Comparison of ENCODE assay signal across 22 mouse cellular contexts in genomic region chr4:123078231-123078630, GRCm38 (mm10). TPM values are rescaled to one million over a fixed set of nuclear protein-coding genes. Genes with fewer than 3 reads are reported as not detected.
DNase-seq lines count a peak whose midpoint lies in the region; ATAC-seq and TF ChIP-seq lines count a peak whose summit lies in the region.
"Had no signal": no experiment of that assay in that cellular context is flagged by ENCODE, and none has a peak within 500 bp of the region (broad histone marks: within the 10 kb centered on the region; RNA-seq: fewer than 3 reads in every experiment).

No protein-coding gene starts in this region.

- no peak for TF ChIP-seq EP300 in liver, embryonic 14.5 days (IDR thresholded peaks at IDR 0.05; ENCODE audit: low read depth)

- no peak for TF ChIP-seq CTCF in liver, embryonic 14.5 days (IDR thresholded peaks at IDR 0.05; ENCODE audit: low read depth)
- no peak for TF ChIP-seq CTCF in lung, adult 2 months (IDR thresholded peaks at IDR 0.05; ENCODE audit: insufficient read depth, low read length)

- TF ChIP-seq POLR2A in lung, adult 2 months (IDR thresholded peaks at IDR 0.05; ENCODE audit: borderline replicate concordance, extremely low read depth, low read depth, low read length): no peak

- no peak overlapping the region for H3K27ac ChIP-seq in liver, embryonic 11.5 days (ENCODE audit: low read depth, low read length)
- no peak overlapping the region for H3K27ac ChIP-seq in liver, embryonic 14.5 days
- H3K27ac ChIP-seq: embryonic facial prominence, embryonic 12.5 days; forebrain, embryonic 13.5 days; gastrocnemius, adult 2 months; hindbrain, embryonic 12.5 days had no signal

- WGBS in liver, embryonic 11.5 days: 43% methylated on average over 4 of the region's 4 CpGs
- 18% methylated on average over 4 of the region's 4 CpGs for WGBS in liver, embryonic 14.5 days (ENCODE audit: insufficient replicate concordance)
- WGBS in lung, adult 2 months: 60% methylated on average over 4 of the region's 4 CpGs

- 0 out of 2 replicates have a peak, but pooled peaks cover 4% of the 10 kb centered on the region for H3K27me3 ChIP-seq in liver, embryonic 11.5 days (replicated peaks; ENCODE audit: control insufficient read depth, insufficient read depth, low read length)
- H3K27me3 ChIP-seq in liver, embryonic 14.5 days (ENCODE audit: control insufficient read depth, insufficient read depth, low read length): no peaks in the 10 kb centered on the region
- H3K27me3 ChIP-seq: embryonic facial prominence, embryonic 12.5 days; forebrain, embryonic 13.5 days; hindbrain, embryonic 12.5 days had no signal

- H3K4me1 ChIP-seq in liver, embryonic 11.5 days (replicated peaks; ENCODE audit: control insufficient read depth, insufficient read depth, low read length): no peaks in the 10 kb centered on the region
- peaks cover 0 to 4% of the 10 kb centered on the region in 2 experiments; a peak in 1 of 4 replicates for H3K4me1 ChIP-seq in liver, embryonic 14.5 days (replicated peaks; ENCODE audit: control insufficient read depth in 2 of 2, insufficient read depth in 2 of 2, low read length in 1 of 2)
- H3K4me1 ChIP-seq in lung, adult 2 months (ENCODE audit: control insufficient read depth, insufficient read depth, low read length): no peaks in the 10 kb centered on the region
- H3K4me1 ChIP-seq: embryonic facial prominence, embryonic 12.5 days; hindbrain, embryonic 12.5 days had no signal

- no peak for DNase-seq in liver, embryonic 11.5 days (ENCODE audit: low spot score)
- DNase-seq in liver: no peak
- DNase-seq in c-Kit-positive CD71-positive TER-119-positive erythroid progenitor cells, embryonic 14.5 days (ENCODE audit: low spot score): peak; percentile 50
- peak in 2 of 3 experiments; percentile 20 to 27 for DNase-seq in liver, embryonic 14.5 days (ENCODE audit: low read depth in 3 of 3, low spot score in 3 of 3)
- no peak for DNase-seq in lung, adult 2 months
- no peak for DNase-seq in gastrocnemius, postnatal 10 days
- DNase-seq in left cerebral cortex, postnatal 10 days (ENCODE audit: extremely low spot score in 1 of 2, low spot score in 2 of 2): no peak
- DNase-seq: adrenal gland, adult 2 months; adrenal gland, postnatal 25 days; cerebellum, adult 11 months; cerebellum, adult 8-10 months; cerebellum, postnatal 14 days; gastrocnemius, adult 2 months; gastrocnemius, postnatal 36 days; heart, postnatal 10 days; heart, postnatal 4 days had no signal

- H3K4me3 ChIP-seq in liver, embryonic 11.5 days (ENCODE audit: low read depth, low read length): no peak overlapping the region
- H3K4me3 ChIP-seq in liver, embryonic 14.5 days (ENCODE audit: insufficient read depth in 1 of 2, low read depth in 2 of 2, low read length in 2 of 2): no peak overlapping the region
- no peak overlapping the region for H3K4me3 ChIP-seq in lung, adult 2 months (replicated peaks; ENCODE audit: extremely low read depth, low read depth, low read length)
- H3K4me3 ChIP-seq: embryonic facial prominence, embryonic 12.5 days; forebrain, embryonic 13.5 days; gastrocnemius, adult 2 months; hindbrain, embryonic 12.5 days had no signal

- H3K4me2 ChIP-seq in liver, embryonic 11.5 days: no peak overlapping the region
- H3K4me2 ChIP-seq in liver, embryonic 14.5 days (ENCODE audit: low read depth): no peak overlapping the region; the same call in 1 of the 2 replicates
- H3K4me2 ChIP-seq: embryonic facial prominence, embryonic 12.5 days; forebrain, embryonic 13.5 days; hindbrain, embryonic 12.5 days had no signal

- H3K9me3 ChIP-seq in liver, embryonic 11.5 days (ENCODE audit: control insufficient read depth, low read length): no peaks in the 10 kb centered on the region
- no peaks in the 10 kb centered on the region for H3K9me3 ChIP-seq in liver, embryonic 14.5 days (ENCODE audit: control insufficient read depth, low read length)
- H3K9me3 ChIP-seq: embryonic facial prominence, embryonic 12.5 days; forebrain, embryonic 13.5 days; hindbrain, embryonic 12.5 days had no signal

- no peak overlapping the region for H3K9ac ChIP-seq in liver, embryonic 11.5 days (ENCODE audit: low read depth, low read length)
- H3K9ac ChIP-seq in liver, embryonic 14.5 days (replicated peaks): no peak overlapping the region
- H3K9ac ChIP-seq: embryonic facial prominence, embryonic 12.5 days; forebrain, embryonic 13.5 days; hindbrain, embryonic 12.5 days had no signal

- ATAC-seq in liver, embryonic 11.5 days (replicated peaks; ENCODE audit: low FRiP score): peak; percentile 33; the same call in 1 of the 2 replicates
- peak; percentile 50; the same call in 1 of the 2 replicates for ATAC-seq in liver, embryonic 14.5 days (ENCODE audit: insufficient read depth)
- ATAC-seq: forebrain, embryonic 13.5 days; hindbrain, embryonic 16.5 days had no signal

- intact Hi-C loops in left cerebral cortex, postnatal 10 days (cut with DNase I): no loop called here

- H3K36me3 ChIP-seq in liver, embryonic 11.5 days (ENCODE audit: control insufficient read depth, insufficient read depth, low read length): no peaks in the 10 kb centered on the region
- no peaks in the 10 kb centered on the region for H3K36me3 ChIP-seq in liver, embryonic 14.5 days (replicated peaks; ENCODE audit: control insufficient read depth, insufficient read depth, low read depth)
- H3K36me3 ChIP-seq: embryonic facial prominence, embryonic 12.5 days; hindbrain, embryonic 12.5 days had no signal

RNA-seq across cellular contexts. Expression of gene Bmp8b, which starts 26.7 kb away (rescaled TPM):
- polyA plus RNA-seq in liver, embryonic 11.5 days (2014; fragmentation: Nextera tagmentation; extraction: Ambion mirVana): 1.7 and 2.2 TPM in 2 replicates
- polyA plus RNA-seq in liver, embryonic 14.5 days (2012; rRNA removed): 0.22 and 0.24 TPM in 2 replicates
- 0.24 and 0.35 TPM in 2 replicates for polyA plus RNA-seq in liver, embryonic 14.5 days (2014; fragmentation: Nextera tagmentation; extraction: Ambion mirVana)
- 0.06 and 0.07 TPM in 2 replicates for polyA plus RNA-seq in lung, adult 2 months (2012; rRNA removed)
- not detected for total RNA-seq in gastrocnemius, postnatal 10 days (2021)
- total RNA-seq in left cerebral cortex, postnatal 10 days (2021): under 1 TPM; 0.26 to 0.54 TPM
- total RNA-seq: adrenal gland, adult 2 months; adrenal gland, postnatal 25 days; gastrocnemius, adult 2 months; gastrocnemius, postnatal 36 days; heart, postnatal 10 days; heart, postnatal 4 days had no signal
- polyA plus RNA-seq: C2C12 had no signal

RNA-seq across cellular contexts. Expression of gene Oxct2b, which starts 37.8 kb away (rescaled TPM):
- not detected in 2 replicates for polyA plus RNA-seq in liver, embryonic 11.5 days (2014; fragmentation: Nextera tagmentation; extraction: Ambion mirVana)
- polyA plus RNA-seq in liver, embryonic 14.5 days (2012; rRNA removed): not detected in 2 replicates
- not detected in 2 replicates for polyA plus RNA-seq in liver, embryonic 14.5 days (2014; fragmentation: Nextera tagmentation; extraction: Ambion mirVana)
- not detected in 2 replicates for polyA plus RNA-seq in lung, adult 2 months (2012; rRNA removed)
- total RNA-seq in gastrocnemius, postnatal 10 days (2021): not detected
- under 1 TPM in 1 of 2 experiments, not detected in 1; 0.53 TPM for total RNA-seq in left cerebral cortex, postnatal 10 days (2021)
- total RNA-seq: adrenal gland, adult 2 months; adrenal gland, postnatal 25 days; gastrocnemius, adult 2 months; gastrocnemius, postnatal 36 days; heart, postnatal 10 days; heart, postnatal 4 days had no signal
- polyA plus RNA-seq: adrenal gland, adult 2 months; C2C12; forebrain, embryonic 13.5 days; heart, embryonic 14.5 days; hindbrain, embryonic 12.5 days had no signal

Comparison
In these comparisons a context has a peak if more than half of its experiments do, and no peak if none do; other contexts are left out.
1. DNase-seq: peak in c-Kit-positive CD71-positive TER-119-positive erythroid progenitor cells, embryonic 14.5 days (single experiment) and liver, embryonic 14.5 days (2 of 3); none in liver, embryonic 11.5 days (single experiment), liver (single experiment), lung, adult 2 months (single experiment), gastrocnemius, postnatal 10 days (single experiment) and left cerebral cortex, postnatal 10 days (0 of 2).